8 mouse cellular contexts compared by ENCODE assay signal in genomic region chr16:38476312-38477240, GRCm38 (mm10). TPM values are rescaled to one million over a fixed set of nuclear protein-coding genes. Genes with fewer than 3 reads are reported as not detected.
DNase-seq lines count a peak whose midpoint lies in the region; ATAC-seq and TF ChIP-seq lines count a peak whose summit lies in the region.

No protein-coding gene starts in this region.

- H3K9me3 ChIP-seq in MEL (replicated peaks; ENCODE audit: insufficient read depth, low read length): no peaks in the 10 kb centered on the region
- no peaks in the 10 kb centered on the region for H3K9me3 ChIP-seq in forebrain, embryonic 11.5 days (ENCODE audit: control insufficient read depth, low read length)
- H3K9me3 ChIP-seq in hindbrain, embryonic 10.5 days: no peaks in the 10 kb centered on the region

- H3K9ac ChIP-seq in MEL (ENCODE audit: control insufficient read depth, low read depth, low read length, poor library complexity, severe bottlenecking): peak overlapping the region; percentile 65
- H3K9ac ChIP-seq in forebrain, embryonic 11.5 days (ENCODE audit: low read length): peak overlapping the region; percentile 37

- ATAC-seq in forebrain, embryonic 11.5 days (replicated peaks; ENCODE audit: low FRiP score): no peak; the same call in 1 of the 2 replicates

- peak overlapping the region; percentile 63 for H3K4me2 ChIP-seq in forebrain, embryonic 11.5 days (ENCODE audit: low read depth, low read length, severe bottlenecking)

- TF ChIP-seq CTCF in MEL (IDR thresholded peaks at IDR 0.05 in 2 of 3, conservative IDR thresholded peaks at IDR 0.05 in 1 of 3; ENCODE audit: control insufficient read depth in 1 of 3, insufficient read depth in 1 of 3, low read depth in 2 of 3, low read length in 3 of 3, poor library complexity in 1 of 3, severe bottlenecking in 1 of 3): no peak

- no peak for TF ChIP-seq RAD21 in MEL (IDR thresholded peaks at IDR 0.05; ENCODE audit: low read depth, low read length)

- DNase-seq in MEL (ENCODE audit: low read depth, low spot score): peak; percentile 76
- DNase-seq in cerebellum, adult 11 months: peak; percentile 22
- peak; percentile 69 for DNase-seq in forebrain, embryonic 11.5 days (ENCODE audit: low spot score)
- DNase-seq in hindbrain, embryonic 10.5 days (ENCODE audit: low spot score): peak; percentile 60
- peak; percentile 30 for DNase-seq in layer of hippocampus, postnatal 10 days (ENCODE audit: low spot score in 2 of 2)
- DNase-seq in lung, postnatal 25 days (ENCODE audit: low spot score): peak; percentile 31
- DNase-seq in retina, embryonic 14.5 days (ENCODE audit: low spot score): peak; percentile 42
- DNase-seq in urinary bladder, postnatal 25 days (ENCODE audit: low spot score): peak; percentile 32

- H3K4me1 ChIP-seq in MEL (ENCODE audit: control insufficient read depth in 1 of 2, insufficient read depth in 2 of 2, low read length in 2 of 2): peaks cover 11 to 34% of the 10 kb centered on the region in 2 experiments
- peaks cover 2% of the 10 kb centered on the region; the same call in 1 of the 2 replicates for H3K4me1 ChIP-seq in forebrain, embryonic 11.5 days (replicated peaks; ENCODE audit: control insufficient read depth, insufficient read depth, low read length)
- H3K4me1 ChIP-seq in hindbrain, embryonic 10.5 days (replicated peaks): peaks cover 19% of the 10 kb centered on the region

- TF ChIP-seq POLR2A in MEL (IDR thresholded peaks at IDR 0.05; ENCODE audit: control insufficient read depth in 1 of 2, insufficient read depth in 1 of 2, low read depth in 1 of 2, low read length in 2 of 2, poor library complexity in 1 of 2): peak in 1 of 2 experiments; percentile 48; a peak in 1 of 4 replicates

- no peaks in the 10 kb centered on the region; the same call in 1 of the 2 replicates for H3K79me2 ChIP-seq in MEL (ENCODE audit: control insufficient read depth, insufficient read depth, low read length, poor library complexity)

- TF ChIP-seq EP300 in MEL (IDR thresholded peaks at IDR 0.05; ENCODE audit: low read depth in 1 of 2, low read length in 2 of 2): no peak

- peak overlapping the region; percentile 66 to 75 for H3K4me3 ChIP-seq in MEL (ENCODE audit: control insufficient read depth in 1 of 2, insufficient read depth in 1 of 2, low read depth in 2 of 2, low read length in 2 of 2)
- H3K4me3 ChIP-seq in forebrain, embryonic 11.5 days (ENCODE audit: low read depth, low read length): peak overlapping the region; percentile 23
- H3K4me3 ChIP-seq in hindbrain, embryonic 10.5 days: peak overlapping the region; percentile 51

- peaks cover 0 to 39% of the 10 kb centered on the region in 2 experiments; a peak in 2 of 4 replicates for H3K36me3 ChIP-seq in MEL (ENCODE audit: control insufficient read depth in 1 of 2, insufficient read depth in 2 of 2, low read length in 2 of 2)
- H3K36me3 ChIP-seq in forebrain, embryonic 11.5 days (ENCODE audit: control insufficient read depth, insufficient read depth, low read length): no peaks in the 10 kb centered on the region
- H3K36me3 ChIP-seq in hindbrain, embryonic 10.5 days: no peaks in the 10 kb centered on the region

- H3K27ac ChIP-seq in MEL (ENCODE audit: control insufficient read depth, low read depth, low read length): peak overlapping the region; percentile 49
- no peak overlapping the region for H3K27ac ChIP-seq in forebrain, embryonic 11.5 days (ENCODE audit: low read depth, low read length)
- H3K27ac ChIP-seq in hindbrain, embryonic 10.5 days: peak overlapping the region; percentile 81

- no peaks in the 10 kb centered on the region for H3K27me3 ChIP-seq in MEL (ENCODE audit: control insufficient read depth in 1 of 2, insufficient read depth in 2 of 2, low read length in 2 of 2)
- H3K27me3 ChIP-seq in forebrain, embryonic 11.5 days (ENCODE audit: control insufficient read depth, insufficient read depth, low read length): no peaks in the 10 kb centered on the region
- peaks cover 8% of the 10 kb centered on the region; the same call in 1 of the 2 replicates for H3K27me3 ChIP-seq in hindbrain, embryonic 10.5 days (ENCODE audit: insufficient read depth, poor library complexity, severe bottlenecking)

- WGBS in forebrain, embryonic 11.5 days: 11% methylated on average over 34 of the region's 34 CpGs
- WGBS in hindbrain, embryonic 10.5 days: 10% methylated on average over 34 of the region's 34 CpGs

TF ChIP-seq in MEL, 35 proteins besides CTCF, POLR2A, EP300 and RAD21 (continues in another document):
- TF ChIP-seq MEF2A (IDR thresholded peaks at IDR 0.05; ENCODE audit: extremely low read depth, insufficient replicate concordance, low read depth, low read length, poor library complexity, severe bottlenecking) (no peak), MYB (IDR thresholded peaks at IDR 0.05; ENCODE audit: low read depth, low read length) (no peak), POLR2AphosphoS5 (IDR thresholded peaks at IDR 0.05; ENCODE audit: borderline replicate concordance, low read depth, low read length) (no peak), MAX (IDR thresholded peaks at IDR 0.05; ENCODE audit: low read length) (0 out of 2 replicates have a peak, but pooled peaks have one; percentile 22), BHLHE40 (IDR thresholded peaks at IDR 0.05; ENCODE audit: borderline replicate concordance, low read depth, low read length) (no peak), MAZ (IDR thresholded peaks at IDR 0.05; ENCODE audit: low read depth, low read length) (no peak), GABPA (IDR thresholded peaks at IDR 0.05; ENCODE audit: low read depth, low read length) (0 out of 2 replicates have a peak, but pooled peaks have one; percentile 34), RCOR1 (IDR thresholded peaks at IDR 0.05; ENCODE audit: low read depth, low read length) (no peak), E2F4 (IDR thresholded peaks at IDR 0.05; ENCODE audit: borderline replicate concordance, low read depth, low read length) (no peak), NELFE (IDR thresholded peaks at IDR 0.05; ENCODE audit: low read depth, low read length) (peak; percentile 53), ELF1 (IDR thresholded peaks at IDR 0.05; ENCODE audit: low read depth, low read length) (no peak), GATA1 (IDR thresholded peaks at IDR 0.05; ENCODE audit: low read depth, low read length) (no peak), MYC (IDR thresholded peaks at IDR 0.05; ENCODE audit: low read depth, low read length) (0 out of 2 replicates have a peak, but pooled peaks have one; percentile 28), NRF1 (IDR thresholded peaks at IDR 0.05; ENCODE audit: insufficient read depth, low read depth, low read length, poor library complexity, severe bottlenecking) (no peak), UBTF (IDR thresholded peaks at IDR 0.05; ENCODE audit: borderline replicate concordance, insufficient read depth, low read depth, low read length) (no peak), ZC3H11A (IDR thresholded peaks at IDR 0.05; ENCODE audit: low read depth, low read length) (no peak), ZMIZ1 (IDR thresholded peaks at IDR 0.05; ENCODE audit: low read depth, low read length) (no peak; the same call in 1 of the 2 replicates), ETS1 (IDR thresholded peaks at IDR 0.05; ENCODE audit: low read depth, low read length) (0 out of 2 replicates have a peak, but pooled peaks have one; percentile 16), CHD1 (IDR thresholded peaks at IDR 0.05; ENCODE audit: low read depth, low read length) (no peak), TBP (IDR thresholded peaks at IDR 0.05; ENCODE audit: low read depth, low read length) (0 out of 2 replicates have a peak, but pooled peaks have one; percentile 12), TCF12 (IDR thresholded peaks at IDR 0.05; ENCODE audit: low read depth, low read length) (no peak), ZNF384 (IDR thresholded peaks at IDR 0.05; ENCODE audit: low read depth, low read length) (no peak), POLR2AphosphoS2 (IDR thresholded peaks at IDR 0.05; ENCODE audit: low read length) (no peak), MXI1 (IDR thresholded peaks at IDR 0.05; ENCODE audit: low read depth, low read length) (no peak; the same call in 1 of the 2 replicates)

RNA-seq across cellular contexts. Expression of gene Cd80, which starts 21.2 kb away (rescaled TPM):
- 0.04 and 0.07 TPM in 2 replicates for total RNA-seq in MEL (2012; rRNA removed)
- polyA plus RNA-seq in MEL (2012; ENCODE audit: insufficient read depth in 1 of 2, insufficient read length in 2 of 2, low read depth in 1 of 2, low replicate concordance in 2 of 2, missing spikeins in 1 of 2): under 1 TPM in 1 of 2 experiments, not detected in 1; 0.38 TPM
- polyA plus RNA-seq in forebrain, embryonic 11.5 days (2014; fragmentation: Nextera tagmentation; extraction: Ambion mirVana): 0.45 and 0.73 TPM in 2 replicates
- polyA plus RNA-seq in hindbrain, embryonic 10.5 days (2016; fragmentation: Nextera tagmentation; extraction: Ambion mirVana): 0.41 and 0.52 TPM in 2 replicates
- under 1 TPM; 0.18 to 0.42 TPM for total RNA-seq in layer of hippocampus, postnatal 10 days (2021)

RNA-seq across cellular contexts. Expression of gene Adprh, which starts 24.1 kb away (rescaled TPM):
- 20.1 and 24.8 TPM in 2 replicates for total RNA-seq in MEL (2012; rRNA removed)
- polyA plus RNA-seq in MEL (2012; ENCODE audit: insufficient read depth in 1 of 2, insufficient read length in 2 of 2, low read depth in 1 of 2, low replicate concordance in 2 of 2, missing spikeins in 1 of 2): 10 to 100 TPM in 1 of 2 experiments, not detected in 1; 86.7 TPM
- polyA plus RNA-seq in forebrain, embryonic 11.5 days (2014; fragmentation: Nextera tagmentation; extraction: Ambion mirVana): 135 and 137 TPM in 2 replicates
- 143 and 164 TPM in 2 replicates for polyA plus RNA-seq in hindbrain, embryonic 10.5 days (2016; fragmentation: Nextera tagmentation; extraction: Ambion mirVana)
- total RNA-seq in layer of hippocampus, postnatal 10 days (2021): 10 to 100 TPM; 60.5 to 62.9 TPM

RNA-seq across cellular contexts. Expression of gene Pla1a, which starts 43.6 kb away (rescaled TPM):
- not detected in 2 replicates for total RNA-seq in MEL (2012; rRNA removed)
- under 1 TPM in 1 of 2 experiments, not detected in 1; 0.04 TPM for polyA plus RNA-seq in MEL (2012; ENCODE audit: insufficient read depth in 1 of 2, insufficient read length in 2 of 2, low read depth in 1 of 2, low replicate concordance in 2 of 2, missing spikeins in 1 of 2)
- polyA plus RNA-seq in forebrain, embryonic 11.5 days (2014; fragmentation: Nextera tagmentation; extraction: Ambion mirVana): 0.15 and 0.25 TPM in 2 replicates
- polyA plus RNA-seq in hindbrain, embryonic 10.5 days (2016; fragmentation: Nextera tagmentation; extraction: Ambion mirVana): 0.10 and 0.27 TPM in 2 replicates
- under 1 TPM; 0.62 to 0.98 TPM for total RNA-seq in layer of hippocampus, postnatal 10 days (2021)

RNA-seq across cellular contexts. Expression of gene Timmdc1, which starts 45.9 kb away (rescaled TPM):
- total RNA-seq in MEL (2012; rRNA removed): 36.4 and 38.0 TPM in 2 replicates
- 10 to 100 TPM in 1 of 2 experiments, not detected in 1; 40.4 TPM for polyA plus RNA-seq in MEL (2012; ENCODE audit: insufficient read depth in 1 of 2, insufficient read length in 2 of 2, low read depth in 1 of 2, low replicate concordance in 2 of 2, missing spikeins in 1 of 2)
- 30.2 and 31.3 TPM in 2 replicates for polyA plus RNA-seq in forebrain, embryonic 11.5 days (2014; fragmentation: Nextera tagmentation; extraction: Ambion mirVana)
- polyA plus RNA-seq in hindbrain, embryonic 10.5 days (2016; fragmentation: Nextera tagmentation; extraction: Ambion mirVana): 36.1 and 36.7 TPM in 2 replicates
- total RNA-seq in layer of hippocampus, postnatal 10 days (2021): 10 to 100 TPM; 30.5 to 32.9 TPM

Comparison
In these comparisons a context has a peak if more than half of its experiments do, and no peak if none do; other contexts are left out.
1. DNase-seq: peak in every context shown above with its lines; median percentile 76 in MEL; 69 in forebrain, embryonic 11.5 days; 60 in hindbrain, embryonic 10.5 days; 42 in retina, embryonic 14.5 days; 32 in urinary bladder, postnatal 25 days; 31 in lung, postnatal 25 days; 30 in layer of hippocampus, postnatal 10 days; 22 in cerebellum, adult 11 months.